Mouse (Mus musculus) erythroblast, embryonic 14.5 days (primary cell): ENCODE data around the gene Scn2b.

Experiments used
- GATA1 ChIP-seq: IDR thresholded peaks from 2 replicates; pipeline ENCODE4 v1.6.1; 2012; ENCODE audit warnings: low read length, inconsistent platforms, mixed read lengths
- TAL1 ChIP-seq: IDR thresholded peaks from 3 replicates; pipeline ENCODE4 v1.6.1; 2012; ENCODE audit warnings: low read length, inconsistent platforms, mixed read lengths

DNA sequence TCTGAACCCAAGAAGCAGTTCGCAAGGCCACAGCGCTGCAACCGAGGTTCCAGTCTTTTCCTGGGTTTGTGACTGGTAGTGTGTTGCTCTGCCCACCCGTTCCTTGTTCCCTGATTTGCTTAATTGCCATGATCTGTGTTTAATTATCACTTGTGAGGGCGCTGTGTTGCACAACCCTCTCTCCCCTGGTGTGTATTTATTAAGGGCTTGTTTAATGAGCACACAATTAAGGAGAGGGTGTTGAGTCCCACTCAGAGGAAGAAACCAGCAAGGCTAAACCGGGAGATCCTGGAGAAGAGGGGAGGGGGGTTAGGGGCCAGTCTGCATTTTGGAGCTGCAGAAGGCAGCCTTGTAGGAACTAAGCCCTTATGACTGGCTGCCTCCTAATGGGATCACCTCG is 23.4 kb downstream of the Scn2b start:
- TF ChIP-seq GATA1 (no peak), TAL1 (no peak)
